Mouse (Mus musculus) liver, embryonic 18 days (tissue): ENCODE results near the gene Lix1. TPM values are rescaled to one million over a fixed set of nuclear protein-coding genes. Genes with fewer than 3 reads are reported as not detected.

ENCODE experiments used
- polyA plus RNA-seq: library from polyadenylated mRNA; depleted of rRNA; stranded (reverse); fragments of >200 nt; gene quantifications from 2 replicates; pipeline ENCODE4 v1.2.3, GENCODE M21; 2012; rRNA removed

The Lix1 gene
- polyA plus RNA-seq, result 0.12 and 0.16 TPM in 2 replicates

DNA sequence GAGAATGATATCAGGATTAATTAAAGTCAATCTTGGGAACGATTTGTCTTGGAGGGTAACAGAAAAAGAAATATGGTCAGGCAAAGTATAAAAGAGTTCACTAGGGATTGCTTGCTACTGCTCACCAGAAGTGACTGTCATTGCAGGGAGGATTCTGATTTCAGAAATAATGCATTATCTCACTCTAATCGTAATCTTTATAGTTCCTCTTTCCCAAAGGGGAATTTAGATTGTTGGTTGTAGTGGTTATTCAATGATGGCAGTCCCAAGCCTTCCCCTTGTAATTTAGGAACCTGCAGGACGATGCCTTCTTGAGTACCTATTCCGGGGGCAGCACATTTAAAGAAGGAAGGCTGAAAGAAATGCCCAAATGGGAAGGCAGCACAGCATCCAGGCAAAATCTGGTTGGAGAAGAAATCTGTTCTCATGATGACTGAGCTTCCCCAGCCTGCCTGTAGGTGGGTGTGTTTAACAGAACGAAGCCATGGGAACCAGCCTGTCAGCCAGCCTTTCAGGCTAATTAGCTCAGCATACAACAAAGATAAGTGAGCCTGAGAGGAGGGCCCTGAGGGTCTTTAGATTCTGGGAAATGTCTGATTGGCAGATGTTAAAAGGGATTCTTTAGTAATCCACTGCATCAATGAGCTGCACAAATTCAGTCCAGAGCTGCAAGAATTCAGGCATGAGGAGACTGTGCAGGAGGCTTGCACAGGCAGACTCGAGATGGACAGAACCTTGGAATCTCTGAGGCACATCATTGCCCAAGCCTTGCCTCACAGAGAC, at the start of gene Lix1:
Lix1 (plus strand) TSS at position 451 of the 783 bp plus-strand sequence.

DNA sequence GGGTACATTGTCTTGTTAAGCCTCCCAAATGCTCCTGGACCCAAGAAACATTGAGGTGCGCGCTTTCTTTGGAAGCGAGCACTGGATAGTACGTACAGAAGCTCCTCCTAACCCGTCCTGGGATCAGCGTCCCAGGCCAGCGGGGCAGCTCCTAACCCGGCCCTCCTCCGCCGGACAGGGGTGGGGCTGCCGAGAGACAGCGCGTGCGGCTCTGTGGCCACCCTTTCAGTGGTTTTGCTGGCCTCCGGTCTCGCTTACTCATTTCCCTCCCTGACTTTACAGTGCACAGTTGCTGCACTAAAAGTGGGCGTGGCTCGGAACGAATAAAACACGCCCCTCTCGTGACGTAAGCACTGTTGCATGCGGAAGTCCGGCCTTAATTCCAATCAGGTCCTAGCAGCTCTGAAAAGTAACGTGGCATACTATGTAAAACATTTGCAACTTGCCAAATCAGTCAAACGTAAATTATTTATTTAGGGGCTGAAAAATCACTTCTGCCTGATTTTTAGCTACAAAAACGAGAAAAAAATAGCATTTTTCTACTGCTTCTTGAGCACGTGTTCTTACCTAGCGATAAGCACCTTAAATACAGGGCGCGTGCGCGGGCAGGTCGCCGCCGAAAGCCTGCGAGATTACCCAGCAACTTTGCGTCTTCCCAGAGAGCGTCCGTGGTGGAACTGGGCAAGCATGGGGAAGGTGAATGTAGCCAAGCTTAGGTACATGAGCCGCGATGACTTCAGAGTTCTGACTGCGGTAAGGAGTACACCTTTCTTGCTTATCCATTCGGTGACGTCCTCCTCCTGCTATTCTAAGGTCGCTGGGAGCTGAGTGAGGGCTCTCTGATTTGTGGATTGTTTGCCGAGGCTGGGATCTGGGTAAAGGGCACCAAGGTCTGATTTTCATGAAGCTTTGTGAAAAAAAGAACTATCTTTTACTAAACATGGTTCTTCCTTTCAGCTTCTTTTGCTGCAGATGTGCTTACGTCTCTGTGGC, 28.3 kb upstream of the Lix1 start, which contains the start of gene Riok2:
Riok2 (plus strand) TSS at position 392 of the 993 bp plus-strand sequence.

Other genes starting within 250 kb of the Lix1 start
- 9.9 and 10.1 TPM in 2 replicates for gene Riok2, start 28.4 kb upstream of the Lix1 start, polyA plus RNA-seq
- 4.2 and 4.8 TPM in 2 replicates for gene Lnpep, start 222.4 kb downstream of the Lix1 start, polyA plus RNA-seq